Mouse (Mus musculus) cerebellum, adult 11 months (tissue): ENCODE results near the gene Pycr1.

ENCODE experiments used
- DNase-seq: peaks from one replicate; pipeline ENCODE4 v3.0.0; 2022

Pycr1 gene

GRCm38 (mm10) chr11:120657301-120657700 lies 13.7 kb upstream of the Pycr1 start:
- DNase-seq, result no peak

- DNase-seq, result no peak
These were observed 11.2 kb upstream of the Pycr1 start for GRCm38 (mm10) chr11:120654741-120655140.

- DNase-seq, result no peak
These were observed 8.3 kb upstream of the Pycr1 start for GRCm38 (mm10) chr11:120651872-120652271.

GRCm38 (mm10) chr11:120648001-120648476 lies 4.5 kb upstream of the Pycr1 start, which contains the start of gene Myadml2:
Gene Myadml2, minus strand, starts transcription at chr11:120648158.
- DNase-seq, result peak; percentile 49

- DNase-seq, result no peak
These were observed 3.7 kb upstream of the Pycr1 start for GRCm38 (mm10) chr11:120647047-120647830.

DNA sequence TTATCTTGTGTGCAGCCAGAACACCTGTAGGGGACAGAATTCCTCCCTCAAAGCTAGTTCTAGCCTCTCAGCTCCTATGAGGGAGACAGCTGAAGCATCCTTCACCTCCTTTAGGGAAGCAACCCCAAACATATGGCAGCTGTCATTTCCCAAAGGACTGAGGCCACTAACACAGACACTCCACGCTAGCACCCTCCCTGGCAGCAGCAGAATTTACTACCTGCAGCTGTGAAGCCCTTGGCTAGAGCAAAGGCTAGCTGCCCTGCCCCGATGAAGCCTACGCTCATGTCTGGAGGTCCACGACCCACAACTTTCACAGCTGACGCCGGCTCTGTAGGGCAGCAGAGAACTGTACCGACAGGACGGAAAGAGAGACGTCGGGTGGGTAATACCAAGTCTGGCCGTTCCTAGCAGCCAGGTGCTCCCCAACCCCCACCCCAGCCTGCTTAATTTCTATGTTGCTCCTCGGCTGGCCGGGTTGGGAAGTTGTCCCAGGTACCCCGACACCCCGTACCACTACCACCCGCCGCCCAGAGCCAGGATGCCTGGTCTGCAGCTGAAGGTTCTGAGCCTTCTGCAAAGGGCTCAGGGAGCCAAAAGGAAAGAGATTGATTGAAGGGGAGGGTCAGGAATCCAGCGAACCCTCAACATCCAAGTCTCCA lies 499 bp downstream of the Pycr1 start:
- DNase-seq, result no peak

- DNase-seq, result no peak
These were observed 1.7 kb downstream of the Pycr1 start for GRCm38 (mm10) chr11:120641869-120642268.

GRCm38 (mm10) chr11:120641255-120641654 lies 2.3 kb downstream of the Pycr1 start:
- no peak for DNase-seq

GRCm38 (mm10) chr11:120634810-120635209 lies 8.8 kb downstream of the Pycr1 start:
- no peak for DNase-seq

- peak; percentile 91 for DNase-seq
These were observed 9.8 kb downstream of the Pycr1 start, which contains the start of gene Mafg for GRCm38 (mm10) chr11:120633520-120634343. Gene Mafg, minus strand, starts transcription at chr11:120633600.

GRCm38 (mm10) chr11:120632559-120633519 lies 10.7 kb downstream of the Pycr1 start:
- DNase-seq, result peak; percentile 70

- no peak for DNase-seq
These were observed 11.7 kb downstream of the Pycr1 start for GRCm38 (mm10) chr11:120631726-120632448.

GRCm38 (mm10) chr11:120630881-120631725 lies 12.5 kb downstream of the Pycr1 start:
- DNase-seq, result no peak

DNA sequence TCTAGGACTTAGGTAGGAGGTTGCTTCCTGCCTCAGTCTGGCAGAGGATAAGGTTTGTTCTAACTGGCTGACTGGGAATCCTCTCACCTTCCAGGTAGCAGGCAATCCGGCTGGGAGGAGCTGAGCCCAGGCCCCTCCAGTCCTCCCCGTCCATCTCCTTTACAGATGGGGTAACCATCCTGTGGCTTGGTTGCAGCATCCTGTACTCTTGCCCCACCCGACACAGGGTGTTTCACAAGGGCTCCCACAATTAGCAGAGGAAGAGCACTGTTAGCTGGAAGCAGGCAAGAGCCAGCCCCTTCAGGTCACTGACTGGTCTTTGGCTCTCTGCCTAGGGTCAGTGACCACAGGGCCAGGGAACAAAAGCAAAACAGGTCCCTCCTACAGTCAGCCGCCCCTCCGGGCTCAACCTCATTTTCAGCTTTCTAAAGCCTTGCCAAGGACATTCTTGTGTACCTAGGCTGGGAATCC lies 13.1 kb downstream of the Pycr1 start:
- no peak for DNase-seq

GRCm38 (mm10) chr11:120629911-120630310 lies 13.7 kb downstream of the Pycr1 start:
- no peak for DNase-seq

GRCm38 (mm10) chr11:120629341-120629730 lies 14.2 kb downstream of the Pycr1 start:
- DNase-seq, result no peak

GRCm38 (mm10) chr11:120628601-120629340 lies 14.8 kb downstream of the Pycr1 start:
- no peak for DNase-seq

GRCm38 (mm10) chr11:120627468-120628300 lies 15.9 kb downstream of the Pycr1 start:
- no peak for DNase-seq
